Mouse (Mus musculus): ENCODE data around the gene Gm13539. TPM values are rescaled to one million over a fixed set of nuclear protein-coding genes. Genes with fewer than 3 reads are reported as not detected.
"Not testable (repeated sequence)": the region's sequence is repeated elsewhere in the genome, so short reads cannot be mapped to it uniquely, and the experiment has no call there.

Gm13539 gene
- polyA plus RNA-seq, 1 experiment from 2014 or later, result not detected

GRCm38 (mm10) chr2:25779076-25779475 lies 3.0 kb upstream of the Gm13539 start:
- ATAC-seq (ENCODE audit: extremely low read depth, insufficient number of reproducible peaks, low FRiP score, low TSS enrichment), result no peak
- Histone ChIP-seq H3K4me2 (no peak overlapping the region), H3K27me3 (replicated peaks) (peaks cover 10% of the 10 kb centered on the region; the same call in 1 of the 2 replicates), H3K9me3 (no peaks in the 10 kb centered on the region), H3K4me3 (no peak overlapping the region), H3K27ac (replicated peaks) (no peak overlapping the region), H3K9ac (no peak overlapping the region), H3K4me1 (no peaks in the 10 kb centered on the region), H3K36me3 (no peaks in the 10 kb centered on the region)
- 59% methylated on average over 9 of the region's 9 CpGs for whole genome bisulfite sequencing

- no peak overlapping the region for H3K9ac ChIP-seq
- H3K27ac ChIP-seq (replicated peaks), result no peak overlapping the region
- H3K4me1 ChIP-seq, result no peaks in the 10 kb centered on the region
- 60% methylated on average over 4 of the region's 4 CpGs for WGBS
- no peak for ATAC-seq (ENCODE audit: extremely low read depth, insufficient number of reproducible peaks, low FRiP score, low TSS enrichment)
- no peak overlapping the region for H3K4me3 ChIP-seq
- H3K27me3 ChIP-seq (replicated peaks), result peaks cover 10% of the 10 kb centered on the region; the same call in 1 of the 2 replicates
- no peak overlapping the region for H3K4me2 ChIP-seq
- no peaks in the 10 kb centered on the region for H3K36me3 ChIP-seq
- H3K9me3 ChIP-seq, result no peaks in the 10 kb centered on the region
Measured at GRCm38 (mm10) chr2:25780921-25781320, 1.1 kb upstream of the Gm13539 start.

- no peaks in the 10 kb centered on the region for H3K9me3 ChIP-seq
- H3K9ac ChIP-seq, result no peak overlapping the region
- no peak for ATAC-seq (ENCODE audit: extremely low read depth, insufficient number of reproducible peaks, low FRiP score, low TSS enrichment)
- no peaks in the 10 kb centered on the region for H3K36me3 ChIP-seq
- H3K27ac ChIP-seq (replicated peaks), result no peak overlapping the region
- no peak overlapping the region for H3K4me2 ChIP-seq
- H3K4me1 ChIP-seq, result no peaks in the 10 kb centered on the region
- peaks cover 10% of the 10 kb centered on the region; the same call in 1 of the 2 replicates for H3K27me3 ChIP-seq (replicated peaks)
- H3K4me3 ChIP-seq, result no peak overlapping the region
- 65% methylated on average over 5 of the region's 5 CpGs for WGBS
Measured at GRCm38 (mm10) chr2:25785573-25786322, 3.7 kb downstream of the Gm13539 start.

GRCm38 (mm10) chr2:25789092-25789491 lies 7.0 kb downstream of the Gm13539 start:
- no peaks in the 10 kb centered on the region for H3K36me3 ChIP-seq
- H3K9me3 ChIP-seq, result no peaks in the 10 kb centered on the region
- WGBS, result 49% methylated on average over 3 of the region's 3 CpGs
- no peak overlapping the region for H3K4me2 ChIP-seq
- no peak overlapping the region for H3K9ac ChIP-seq
- H3K4me1 ChIP-seq, result no peaks in the 10 kb centered on the region
- H3K4me3 ChIP-seq, result no peak overlapping the region
- ATAC-seq (ENCODE audit: extremely low read depth, insufficient number of reproducible peaks, low FRiP score, low TSS enrichment), result no peak
- no peaks in the 10 kb centered on the region for H3K27me3 ChIP-seq (replicated peaks)
- H3K27ac ChIP-seq (replicated peaks), result no peak overlapping the region

- Histone ChIP-seq H3K27me3 (replicated peaks) (no peaks in the 10 kb centered on the region), H3K36me3 (no peaks in the 10 kb centered on the region), H3K4me1 (0 out of 2 replicates have a peak, but pooled peaks cover 3% of the 10 kb centered on the region), H3K4me3 (no peak overlapping the region), H3K9ac (no peak overlapping the region), H3K9me3 (no peaks in the 10 kb centered on the region), H3K27ac (replicated peaks) (no peak overlapping the region), H3K4me2 (no peak overlapping the region)
- ATAC-seq (ENCODE audit: extremely low read depth, insufficient number of reproducible peaks, low FRiP score, low TSS enrichment), result no peak
- 11% methylated on average over 2 of the region's 2 CpGs for WGBS
Measured at GRCm38 (mm10) chr2:25797635-25798034, 15.6 kb downstream of the Gm13539 start.

- WGBS, result 49% methylated on average over 5 of the region's 5 CpGs
Measured at GRCm38 (mm10) chr2:25798065-25798464, 16.0 kb downstream of the Gm13539 start.

GRCm38 (mm10) chr2:25811711-25812110 lies 29.7 kb downstream of the Gm13539 start:
- H3K4me1 ChIP-seq, result no peaks in the 10 kb centered on the region
- no peak overlapping the region for H3K9ac ChIP-seq
- no peaks in the 10 kb centered on the region for H3K27me3 ChIP-seq (replicated peaks)
- no peak overlapping the region for H3K4me2 ChIP-seq
- no peak overlapping the region for H3K4me3 ChIP-seq
- ATAC-seq (ENCODE audit: extremely low read depth, insufficient number of reproducible peaks, low FRiP score, low TSS enrichment), result no peak
- H3K36me3 ChIP-seq, result no peaks in the 10 kb centered on the region
- no peak overlapping the region for H3K27ac ChIP-seq (replicated peaks)
- peaks cover 3% of the 10 kb centered on the region; the same call in 1 of the 2 replicates for H3K9me3 ChIP-seq
- 64% methylated on average over 2 of the region's 2 CpGs for WGBS

More at GRCm38 (mm10) chr2:25798065-25798464, 16.0 kb downstream of the Gm13539 start:
- Histone ChIP-seq H3K4me1 (0 out of 2 replicates have a peak, but pooled peaks cover 3% of the 10 kb centered on the region), H3K27ac (replicated peaks) (no peak overlapping the region), H3K4me3 (no peak overlapping the region), H3K9me3 (no peaks in the 10 kb centered on the region), H3K9ac (no peak overlapping the region), H3K36me3 (no peaks in the 10 kb centered on the region), H3K27me3 (replicated peaks) (no peaks in the 10 kb centered on the region), H3K4me2 (no peak overlapping the region)
- no peak for ATAC-seq (ENCODE audit: extremely low read depth, insufficient number of reproducible peaks, low FRiP score, low TSS enrichment)

- no peak for ATAC-seq (ENCODE audit: extremely low read depth, insufficient number of reproducible peaks, low FRiP score, low TSS enrichment)
- 70% methylated on average over 5 of the region's 5 CpGs for WGBS
Measured at GRCm38 (mm10) chr2:25813364-25813763, 31.3 kb downstream of the Gm13539 start.

GRCm38 (mm10) chr2:25815748-25816147 lies 33.7 kb downstream of the Gm13539 start, which contains the start of gene Glt6d1:
Glt6d1 (minus strand) TSS chr2:25815848.
- not testable (repeated sequence) for H3K36me3 ChIP-seq; H3K9me3 ChIP-seq; H3K9ac ChIP-seq; H3K27me3 ChIP-seq (replicated peaks); H3K4me3 ChIP-seq; H3K4me1 ChIP-seq; H3K27ac ChIP-seq (replicated peaks); H3K4me2 ChIP-seq; ATAC-seq (ENCODE audit: extremely low read depth, insufficient number of reproducible peaks, low FRiP score, low TSS enrichment)
- 69% methylated on average over 1 of the region's 1 CpGs for WGBS

More at GRCm38 (mm10) chr2:25813364-25813763, 31.3 kb downstream of the Gm13539 start:
- Histone ChIP-seq H3K27me3 (replicated peaks) (no peaks in the 10 kb centered on the region), H3K9ac (no peak overlapping the region), H3K4me3 (no peak overlapping the region), H3K36me3 (no peaks in the 10 kb centered on the region), H3K4me2 (no peak overlapping the region), H3K9me3 (peaks cover 3% of the 10 kb centered on the region; the same call in 1 of the 2 replicates), H3K27ac (replicated peaks) (no peak overlapping the region), H3K4me1 (no peaks in the 10 kb centered on the region)

GRCm38 (mm10) chr2:25822806-25823205 lies 40.7 kb downstream of the Gm13539 start, which contains the start of gene Lcn9:
Lcn9 (plus strand) TSS chr2:25823153.
- H3K4me1 ChIP-seq, result no peaks in the 10 kb centered on the region
- no peak within 1 kb of the TSS for H3K4me3 ChIP-seq
- no peak for ATAC-seq (ENCODE audit: extremely low read depth, insufficient number of reproducible peaks, low FRiP score, low TSS enrichment)
- 58% methylated on average over 1 of the region's 1 CpGs for WGBS
- H3K9me3 ChIP-seq, result no peaks in the 10 kb centered on the region
- H3K9ac ChIP-seq, result no peak within 1 kb of the TSS
- no peaks in the 10 kb centered on the region for H3K27me3 ChIP-seq (replicated peaks)
- H3K27ac ChIP-seq (replicated peaks), result no peak within 1 kb of the TSS
- no peaks in the 10 kb centered on the region for H3K36me3 ChIP-seq
- H3K4me2 ChIP-seq, result no peak within 1 kb of the TSS

GRCm38 (mm10) chr2:25824751-25825150 lies 42.7 kb downstream of the Gm13539 start:
- Histone ChIP-seq H3K36me3 (no peaks in the 10 kb centered on the region), H3K9me3 (no peaks in the 10 kb centered on the region), H3K9ac (no peak overlapping the region), H3K4me2 (no peak overlapping the region), H3K27me3 (replicated peaks) (no peaks in the 10 kb centered on the region), H3K4me1 (no peaks in the 10 kb centered on the region), H3K27ac (replicated peaks) (no peak overlapping the region), H3K4me3 (no peak overlapping the region)
- WGBS, result 75% methylated on average over 3 of the region's 3 CpGs
- no peak for ATAC-seq (ENCODE audit: extremely low read depth, insufficient number of reproducible peaks, low FRiP score, low TSS enrichment)

All from heart, embryonic 13.5 days (tissue).